Mouse (Mus musculus) C2C12 (cell line): Measurements from ENCODE around the gene Adam22.

Experiments used
- CEBPB ChIP-seq: IDR thresholded peaks from one replicate; pipeline ENCODE4 v1.6.1; 2011; ENCODE audit warnings: low read depth, mild to moderate bottlenecking, control low read depth, moderate library complexity
- CTCF ChIP-seq: IDR thresholded peaks from one replicate; pipeline ENCODE4 v1.5.1; 2011; ENCODE audit not compliant: control insufficient read depth, insufficient read depth, insufficient read length
- FOSL1 ChIP-seq: IDR thresholded peaks from one replicate; pipeline ENCODE4 v1.8.0; 2011; ENCODE audit warnings: mild to moderate bottlenecking, low read length; ENCODE audit not compliant: poor library complexity, insufficient read depth, severe bottlenecking
- MYOD1 ChIP-seq: IDR thresholded peaks from one replicate; pipeline ENCODE4 v1.6.1; 2011; ENCODE audit warnings: low read depth; ENCODE audit not compliant: control insufficient read depth, insufficient read length
- MYOG ChIP-seq: IDR thresholded peaks from one replicate; pipeline ENCODE4 v1.6.1; 2011; ENCODE audit not compliant: control insufficient read depth, insufficient read length; ENCODE audit errors: extremely low read depth

DNA sequence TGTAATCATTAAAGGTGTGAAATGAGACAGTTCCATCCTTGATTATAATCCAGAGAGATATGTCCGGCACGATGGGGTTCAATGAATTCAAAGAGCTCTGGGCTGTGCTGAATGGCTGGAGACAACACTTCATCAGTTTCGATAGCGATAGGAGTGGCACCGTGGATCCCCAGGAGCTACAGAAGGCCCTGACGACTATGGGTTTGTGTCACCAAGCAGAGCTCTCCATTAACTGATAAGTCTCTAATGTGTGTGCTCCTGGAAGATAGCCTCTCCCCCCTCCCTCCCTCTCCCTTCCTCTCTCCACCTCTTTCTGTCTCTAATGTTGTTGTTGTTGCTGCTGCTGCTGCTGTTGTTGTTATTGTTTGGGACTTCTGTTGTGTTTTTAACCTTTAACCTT, 304.8 kb downstream of the Adam22 start:
- TF ChIP-seq CTCF = no peak
- no peak for TF ChIP-seq MYOD1
- TF ChIP-seq CEBPB = no peak
- no peak for TF ChIP-seq MYOG
- TF ChIP-seq FOSL1 = no peak
